Mouse (Mus musculus): ENCODE measurements around the gene Txlng.
A peak's percentile ranks its signal among the peaks of the same experiment; 100 is the strongest.
"Not testable (repeated sequence)": the region's sequence is repeated elsewhere in the genome, so short reads cannot be mapped to it uniquely, and the experiment has no call there.

The Txlng gene

GRCm38 (mm10) chrX:162832101-162832500 lies 2.8 kb upstream of the Txlng start:
- Histone ChIP-seq H3K27me3 (ENCODE audit: insufficient read depth, low read length) (no peaks in the 10 kb centered on the region), H3K4me3 (replicated peaks; ENCODE audit: low read length) (no peak overlapping the region), H3K4me1 (replicated peaks; ENCODE audit: low read depth, low read length) (peaks cover 37% of the 10 kb centered on the region), H3K36me3 (ENCODE audit: insufficient read depth, low read length) (peaks cover 5% of the 10 kb centered on the region), H3K9me3 (ENCODE audit: low read length) (no peaks in the 10 kb centered on the region)
- TF ChIP-seq CTCF (conservative IDR thresholded peaks at IDR 0.05; ENCODE audit: low read length) (no peak), NANOG (IDR thresholded peaks at IDR 0.05; ENCODE audit: borderline replicate concordance, low read length) (peak; percentile 99)

GRCm38 (mm10) chrX:162831542-162831941 lies 2.3 kb upstream of the Txlng start:
- H3K36me3 ChIP-seq (ENCODE audit: insufficient read depth, low read length) = peaks cover 10% of the 10 kb centered on the region
- H3K27me3 ChIP-seq (ENCODE audit: insufficient read depth, low read length) = no peaks in the 10 kb centered on the region
- H3K4me1 ChIP-seq (replicated peaks; ENCODE audit: low read depth, low read length) = peaks cover 37% of the 10 kb centered on the region
- H3K9me3 ChIP-seq (ENCODE audit: low read length) = no peaks in the 10 kb centered on the region
- no peak for TF ChIP-seq NANOG (IDR thresholded peaks at IDR 0.05; ENCODE audit: borderline replicate concordance, low read length)
- TF ChIP-seq POU5F1 (IDR thresholded peaks at IDR 0.05; ENCODE audit: borderline replicate concordance, low read length) = no peak
- no peak for TF ChIP-seq CTCF (conservative IDR thresholded peaks at IDR 0.05; ENCODE audit: low read length)
- H3K4me3 ChIP-seq (replicated peaks; ENCODE audit: low read length) = no peak overlapping the region

- Histone ChIP-seq H3K4me1 (replicated peaks; ENCODE audit: low read depth, low read length) (peaks cover 42% of the 10 kb centered on the region), H3K27me3 (ENCODE audit: insufficient read depth, low read length) (no peaks in the 10 kb centered on the region), H3K9me3 (ENCODE audit: low read length) (no peaks in the 10 kb centered on the region), H3K36me3 (ENCODE audit: insufficient read depth, low read length) (peaks cover 14% of the 10 kb centered on the region), H3K4me3 (replicated peaks; ENCODE audit: low read length) (no peak overlapping the region)
- no peak for TF ChIP-seq POU5F1 (IDR thresholded peaks at IDR 0.05; ENCODE audit: borderline replicate concordance, low read length)
Observed at GRCm38 (mm10) chrX:162831036-162831435, 1.8 kb upstream of the Txlng start.

GRCm38 (mm10) chrX:162830313-162830712 lies 1.1 kb upstream of the Txlng start:
- not testable (repeated sequence) for H3K27me3 ChIP-seq (ENCODE audit: insufficient read depth, low read length); H3K4me3 ChIP-seq (replicated peaks; ENCODE audit: low read length); H3K9me3 ChIP-seq (ENCODE audit: low read length)
- Histone ChIP-seq H3K4me1 (replicated peaks; ENCODE audit: low read depth, low read length) (peaks cover 49% of the 10 kb centered on the region), H3K36me3 (ENCODE audit: insufficient read depth, low read length) (peaks cover 21% of the 10 kb centered on the region)

- peaks cover 27% of the 10 kb centered on the region for H3K36me3 ChIP-seq (ENCODE audit: insufficient read depth, low read length)
- no peak for TF ChIP-seq NANOG (IDR thresholded peaks at IDR 0.05; ENCODE audit: borderline replicate concordance, low read length)
- no peak for TF ChIP-seq CTCF (conservative IDR thresholded peaks at IDR 0.05; ENCODE audit: low read length)
- no peak for TF ChIP-seq POU5F1 (IDR thresholded peaks at IDR 0.05; ENCODE audit: borderline replicate concordance, low read length)
- no peaks in the 10 kb centered on the region for H3K27me3 ChIP-seq (ENCODE audit: insufficient read depth, low read length)
- H3K4me3 ChIP-seq (replicated peaks; ENCODE audit: low read length) = peak overlapping the region; percentile 75
- no peaks in the 10 kb centered on the region for H3K9me3 ChIP-seq (ENCODE audit: low read length)
- H3K4me1 ChIP-seq (replicated peaks; ENCODE audit: low read depth, low read length) = peaks cover 51% of the 10 kb centered on the region
Observed at GRCm38 (mm10) chrX:162829741-162830140, 487 bp upstream of the Txlng start.

- TF ChIP-seq POU5F1 (IDR thresholded peaks at IDR 0.05; ENCODE audit: borderline replicate concordance, low read length) = no peak
- no peak for TF ChIP-seq CTCF (conservative IDR thresholded peaks at IDR 0.05; ENCODE audit: low read length)
- TF ChIP-seq NANOG (IDR thresholded peaks at IDR 0.05; ENCODE audit: borderline replicate concordance, low read length) = no peak
- Histone ChIP-seq H3K27me3 (ENCODE audit: insufficient read depth, low read length) (no peaks in the 10 kb centered on the region), H3K4me1 (replicated peaks; ENCODE audit: low read depth, low read length) (peaks cover 45% of the 10 kb centered on the region), H3K4me3 (replicated peaks; ENCODE audit: low read length) (peak overlapping the region; percentile 89), H3K36me3 (ENCODE audit: insufficient read depth, low read length) (peaks cover 36% of the 10 kb centered on the region), H3K9me3 (ENCODE audit: low read length) (no peaks in the 10 kb centered on the region)
Observed at GRCm38 (mm10) chrX:162828783-162829182, 471 bp downstream of the Txlng start.

GRCm38 (mm10) chrX:162828016-162828415 lies 1.2 kb downstream of the Txlng start:
- peaks cover 42% of the 10 kb centered on the region for H3K4me1 ChIP-seq (replicated peaks; ENCODE audit: low read depth, low read length)
- no peaks in the 10 kb centered on the region for H3K9me3 ChIP-seq (ENCODE audit: low read length)
- no peaks in the 10 kb centered on the region for H3K27me3 ChIP-seq (ENCODE audit: insufficient read depth, low read length)
- H3K4me3 ChIP-seq (replicated peaks; ENCODE audit: low read length) = peak overlapping the region; percentile 89
- TF ChIP-seq NANOG (IDR thresholded peaks at IDR 0.05; ENCODE audit: borderline replicate concordance, low read length) = no peak
- TF ChIP-seq POU5F1 (IDR thresholded peaks at IDR 0.05; ENCODE audit: borderline replicate concordance, low read length) = no peak
- no peak for TF ChIP-seq CTCF (conservative IDR thresholded peaks at IDR 0.05; ENCODE audit: low read length)
- peaks cover 39% of the 10 kb centered on the region for H3K36me3 ChIP-seq (ENCODE audit: insufficient read depth, low read length)

GRCm38 (mm10) chrX:162800371-162800770 lies 28.9 kb downstream of the Txlng start:
- Histone ChIP-seq H3K4me3 (replicated peaks; ENCODE audit: low read length) (no peak overlapping the region), H3K27me3 (ENCODE audit: insufficient read depth, low read length) (no peaks in the 10 kb centered on the region)

GRCm38 (mm10) chrX:162791392-162791791 lies 37.9 kb downstream of the Txlng start:
- H3K27me3 ChIP-seq (ENCODE audit: insufficient read depth, low read length); H3K4me3 ChIP-seq (replicated peaks; ENCODE audit: low read length); H3K9me3 ChIP-seq (ENCODE audit: low read length); H3K4me1 ChIP-seq (replicated peaks; ENCODE audit: low read depth, low read length): not testable (repeated sequence)
- peaks cover 70% of the 10 kb centered on the region for H3K36me3 ChIP-seq (ENCODE audit: insufficient read depth, low read length)

More at GRCm38 (mm10) chrX:162800371-162800770, 28.9 kb downstream of the Txlng start:
- Histone ChIP-seq H3K4me1 (replicated peaks; ENCODE audit: low read depth, low read length) (peaks cover 7% of the 10 kb centered on the region; the same call in 1 of the 2 replicates), H3K36me3 (ENCODE audit: insufficient read depth, low read length) (peaks cover 78% of the 10 kb centered on the region), H3K9me3 (ENCODE audit: low read length) (no peaks in the 10 kb centered on the region)
- TF ChIP-seq CTCF (conservative IDR thresholded peaks at IDR 0.05; ENCODE audit: low read length) (peak; percentile 33), NANOG (IDR thresholded peaks at IDR 0.05; ENCODE audit: borderline replicate concordance, low read length) (no peak)
